Comparison of ENCODE assay signal across 8 mouse cellular contexts in the genomic region with DNA sequence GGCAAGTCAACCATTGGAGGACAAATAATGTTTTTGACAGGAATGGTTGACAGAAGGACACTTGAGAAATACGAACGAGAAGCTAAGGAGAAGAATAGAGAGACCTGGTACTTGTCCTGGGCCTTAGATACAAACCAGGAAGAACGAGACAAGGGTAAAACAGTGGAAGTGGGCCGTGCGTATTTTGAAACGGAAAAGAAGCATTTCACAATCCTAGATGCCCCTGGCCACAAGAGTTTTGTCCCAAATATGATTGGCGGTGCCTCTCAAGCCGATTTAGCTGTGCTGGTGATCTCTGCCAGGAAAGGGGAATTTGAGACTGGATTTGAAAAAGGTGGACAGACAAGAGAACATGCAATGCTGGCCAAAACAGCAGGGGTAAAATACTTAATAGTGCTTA. TPM values are rescaled to one million over a fixed set of nuclear protein-coding genes. Genes with fewer than 3 reads are reported as not detected.
DNase-seq lines count a peak whose midpoint lies in the region; ATAC-seq lines count a peak whose summit lies in the region.
"Had no signal": no experiment of that assay in that cellular context is flagged by ENCODE, and none has a peak within 500 bp of the region (broad histone marks: within the 10 kb centered on the region; RNA-seq: fewer than 3 reads in every experiment).

No protein-coding gene starts in this region.

- peaks cover 10% of the 10 kb centered on the region for H3K27me3 ChIP-seq in lung, embryonic 16.5 days (ENCODE audit: control insufficient read depth, insufficient read depth, low read depth, low read length)
- no peaks in the 10 kb centered on the region for H3K27me3 ChIP-seq in forebrain, embryonic 16.5 days (replicated peaks; ENCODE audit: control insufficient read depth, insufficient read depth, low read length)
- H3K27me3 ChIP-seq in liver, embryonic 16.5 days (ENCODE audit: control insufficient read depth, insufficient read depth, low read depth, low read length) = peaks cover 16% of the 10 kb centered on the region

- 71% methylated on average over 8 of the region's 8 CpGs for WGBS in lung, embryonic 16.5 days
- 63% methylated on average over 8 of the region's 8 CpGs for WGBS in forebrain, embryonic 16.5 days
- 42% methylated on average over 8 of the region's 8 CpGs for WGBS in liver, embryonic 16.5 days (ENCODE audit: insufficient replicate concordance)

- H3K4me1 ChIP-seq in lung, embryonic 16.5 days (replicated peaks; ENCODE audit: control insufficient read depth, insufficient read depth, low read length) = no peaks in the 10 kb centered on the region
- no peaks in the 10 kb centered on the region; the same call in 1 of the 2 replicates for H3K4me1 ChIP-seq in forebrain, embryonic 16.5 days (replicated peaks; ENCODE audit: control insufficient read depth, insufficient read depth, low read length)
- no peaks in the 10 kb centered on the region for H3K4me1 ChIP-seq in liver, embryonic 16.5 days (ENCODE audit: control insufficient read depth, low read depth, low read length)

- ATAC-seq in lung, embryonic 16.5 days (ENCODE audit: low read depth) = no peak
- no peak for ATAC-seq in forebrain, embryonic 16.5 days
- ATAC-seq in liver, embryonic 16.5 days (ENCODE audit: low read depth) = no peak

- no peak for DNase-seq in lung, postnatal 36 days
- no peak for DNase-seq in spleen, postnatal 10 days (ENCODE audit: low spot score in 2 of 2)
- DNase-seq in c-Kit-positive CD71-positive TER-119-positive erythroid progenitor cells, embryonic 14.5 days (ENCODE audit: low spot score) = no peak
- no peak for DNase-seq in Muller cell, postnatal 12 days (ENCODE audit: inconsistent ontology term)

- no peaks in the 10 kb centered on the region for H3K9me3 ChIP-seq in lung, embryonic 16.5 days (ENCODE audit: control insufficient read depth, low read length)
- H3K9me3 ChIP-seq in forebrain, embryonic 16.5 days (ENCODE audit: control insufficient read depth, low read length) = no peaks in the 10 kb centered on the region
- no peaks in the 10 kb centered on the region for H3K9me3 ChIP-seq in liver, embryonic 16.5 days (replicated peaks; ENCODE audit: control insufficient read depth, low read length)

- no peak overlapping the region for H3K27ac ChIP-seq in lung, embryonic 16.5 days (ENCODE audit: low read length)
- no peak overlapping the region for H3K27ac ChIP-seq in forebrain, embryonic 16.5 days (ENCODE audit: low read length)
- no peak overlapping the region for H3K27ac ChIP-seq in liver, embryonic 16.5 days (ENCODE audit: low read length)

- H3K36me3 ChIP-seq in lung, embryonic 16.5 days (ENCODE audit: control insufficient read depth, insufficient read depth, low read length) = no peaks in the 10 kb centered on the region
- no peaks in the 10 kb centered on the region for H3K36me3 ChIP-seq in forebrain, embryonic 16.5 days (ENCODE audit: control insufficient read depth, insufficient read depth)
- no peaks in the 10 kb centered on the region for H3K36me3 ChIP-seq in liver, embryonic 16.5 days (ENCODE audit: control insufficient read depth, insufficient read depth)

- peak overlapping the region; percentile 62 for H3K4me3 ChIP-seq in lung, embryonic 16.5 days (ENCODE audit: low read length)
- H3K4me3 ChIP-seq in forebrain, embryonic 16.5 days (replicated peaks; ENCODE audit: low read length) = peak overlapping the region; percentile 60
- peak overlapping the region; percentile 56 for H3K4me3 ChIP-seq in liver, embryonic 16.5 days (ENCODE audit: low read depth, low read length)

- H3K4me2 ChIP-seq in lung, embryonic 16.5 days (ENCODE audit: low read depth, low read length) = peak overlapping the region; percentile 68
- peak overlapping the region; percentile 43 for H3K4me2 ChIP-seq in forebrain, embryonic 16.5 days (ENCODE audit: low read length)
- H3K4me2 ChIP-seq in liver, embryonic 16.5 days (ENCODE audit: low read depth, low read length) = peak overlapping the region; percentile 48; the same call in 1 of the 2 replicates

- H3K9ac ChIP-seq in lung, embryonic 16.5 days (ENCODE audit: low read length) = no peak overlapping the region
- H3K9ac ChIP-seq in forebrain, embryonic 16.5 days (replicated peaks; ENCODE audit: low read depth, low read length) = 0 out of 2 replicates have a peak overlapping the region, but pooled peaks have one; percentile 17
- no peak overlapping the region for H3K9ac ChIP-seq in liver, embryonic 16.5 days (ENCODE audit: low read depth, low read length)

RNA-seq across cellular contexts. Expression of a gene that starts 1.0 kb away (rescaled TPM):
- 3.1 and 3.9 TPM in 2 replicates for polyA plus RNA-seq in lung, embryonic 16.5 days (2015; fragmentation: Nextera tagmentation; extraction: Ambion mirVana)
- 12.5 and 16.1 TPM in 2 replicates for polyA plus RNA-seq in forebrain, embryonic 16.5 days (2015; fragmentation: Nextera tagmentation; extraction: Ambion mirVana)
- polyA plus RNA-seq in liver, embryonic 16.5 days (2015; fragmentation: Nextera tagmentation; extraction: Ambion mirVana) = 0.65 and 0.72 TPM in 2 replicates
- polyA plus RNA-seq: erythroblast, embryonic 14.5 days had no signal
